Mouse (Mus musculus) lung, postnatal 0 days (tissue): ENCODE results near the gene Zfp143. TPM values are rescaled to one million over a fixed set of nuclear protein-coding genes. Genes with fewer than 3 reads are reported as not detected.

ENCODE experiments used
- ATAC-seq: fragments of 200-750 bp; cut with Nextera tagmentation; 2 replicates; pipeline ENCODE4 v1.8.0; 2017; ENCODE audit warnings: moderate library complexity
- DNase-seq: peaks from one replicate; pipeline ENCODE4 v3.0.0-alpha.2; 2016; ENCODE audit warnings: low spot score
- H3K27ac ChIP-seq: fragments of 300-500 bp; sonication (generic); 2 replicates; pipeline ENCODE4 v1.5.1; 2014; ENCODE audit warnings: antibody characterized with exemption, mild to moderate bottlenecking, low read length, mixed read lengths
- H3K27me3 ChIP-seq: fragments of 300-500 bp; sonication (generic); replicated peaks from 2 replicates; pipeline ENCODE4 v1.6.1; 2014; ENCODE audit warnings: low read length, mixed read lengths; ENCODE audit not compliant: insufficient read depth
- H3K36me3 ChIP-seq: fragments of 300-500 bp; sonication (generic); 2 replicates; pipeline ENCODE4 v1.6.1; 2014; ENCODE audit warnings: low read length, mixed read lengths; ENCODE audit not compliant: insufficient read depth
- H3K4me1 ChIP-seq: fragments of 300-500 bp; sonication (generic); 2 replicates; pipeline ENCODE4 v1.6.1; 2014; ENCODE audit warnings: antibody characterized with exemption, low read depth, low read length, mixed read lengths; ENCODE audit not compliant: insufficient read depth
- H3K4me2 ChIP-seq: fragments of 300-500 bp; sonication (generic); replicated peaks from 2 replicates; pipeline ENCODE4 v1.6.1; 2014; ENCODE audit warnings: low read depth, mild to moderate bottlenecking, low read length, moderate library complexity, mixed read lengths
- H3K4me3 ChIP-seq: fragments of 300-500 bp; sonication (generic); 2 replicates; pipeline ENCODE4 v1.5.1; 2014; ENCODE audit warnings: low read depth, low read length
- H3K9ac ChIP-seq: fragments of 300-500 bp; sonication (generic); replicated peaks from 2 replicates; pipeline ENCODE4 v1.6.1; 2014; ENCODE audit warnings: low read depth, mild to moderate bottlenecking
- H3K9me3 ChIP-seq: fragments of 300-500 bp; sonication (generic); 2 replicates; pipeline ENCODE4 v1.6.1; 2016; ENCODE audit warnings: low read length, mixed read lengths
- CTCF ChIP-seq: IDR thresholded peaks from 2 replicates; pipeline ENCODE4 v1.5.1; 2016; ENCODE audit warnings: antibody characterized with exemption, mild to moderate bottlenecking
- EP300 ChIP-seq: IDR thresholded peaks from 2 replicates; pipeline ENCODE4 v1.6.1; 2016; ENCODE audit warnings: antibody characterized with exemption, mild to moderate bottlenecking, control low read depth
- WGBS: fragments of 180-500 bp; shearing (Covaris S2); extraction: QIAGEN DNeasy Blood & Tissue Kit; methylation state at CpG from one replicate; pipeline ENCODE4 v1.1.7; 2014; 5-methylcytosine and 5-hydroxymethylcytosine counted together
- polyA plus RNA-seq: library from polyadenylated mRNA; unstranded; fragments of >200 nt; fragmentation: Nextera tagmentation; extraction: Ambion mirVana; gene quantifications from 2 replicates; pipeline ENCODE4 v1.2.1, GENCODE M21; 2015

Gene Zfp143
- polyA plus RNA-seq, 1 experiment from 2014 or later = 10.6 TPM

GRCm38 (mm10) chr7:110060669-110061198 lies 283 bp upstream of the Zfp143 start:
- DNase-seq (peak; percentile 70), ATAC-seq (peak; percentile 1)
- Histone ChIP-seq H3K27ac (peak overlapping the region; percentile 99), H3K4me1 (peaks cover 12% of the 10 kb centered on the region; the same call in 1 of the 2 replicates), H3K9ac (peak overlapping the region; percentile 99), H3K36me3 (peaks cover under 1% of the 10 kb centered on the region; the same call in 1 of the 2 replicates), H3K27me3 (no peaks in the 10 kb centered on the region), H3K4me2 (peak overlapping the region; percentile 69), H3K4me3 (peak overlapping the region; percentile 98), H3K9me3 (no peaks in the 10 kb centered on the region)
- WGBS = under 1% methylated on average over 26 of the region's 26 CpGs
- TF ChIP-seq EP300 (no peak), CTCF (0 out of 2 replicates have a peak, but pooled peaks have one; percentile 1)

- Histone ChIP-seq H3K27me3 (no peaks in the 10 kb centered on the region), H3K4me2 (peak overlapping the region; percentile 65), H3K4me3 (peak overlapping the region; percentile 72), H3K4me1 (peaks cover 12% of the 10 kb centered on the region; the same call in 1 of the 2 replicates), H3K36me3 (no peaks in the 10 kb centered on the region; the same call in 1 of the 2 replicates), H3K27ac (peak overlapping the region; percentile 100), H3K9me3 (no peaks in the 10 kb centered on the region), H3K9ac (peak overlapping the region; percentile 89)
- DNase-seq (peak; percentile 96), ATAC-seq (peak; percentile 82)
- WGBS = under 1% methylated on average over 45 of the region's 48 CpGs
- no peak for TF ChIP-seq CTCF
- no peak for TF ChIP-seq EP300
These were observed 796 bp downstream of the Zfp143 start for GRCm38 (mm10) chr7:110061752-110062273.

GRCm38 (mm10) chr7:110063731-110064130 lies 2.7 kb downstream of the Zfp143 start:
- no peak for TF ChIP-seq CTCF
- TF ChIP-seq EP300 = no peak
- H3K4me1 ChIP-seq = peaks cover 12% of the 10 kb centered on the region; the same call in 1 of the 2 replicates
- no peaks in the 10 kb centered on the region for H3K27me3 ChIP-seq
- WGBS = 97% methylated on average over 9 of the region's 9 CpGs
- no peak overlapping the region for H3K27ac ChIP-seq
- H3K9me3 ChIP-seq = no peaks in the 10 kb centered on the region
- H3K4me2 ChIP-seq = no peak overlapping the region
- ATAC-seq (no peak), DNase-seq (no peak)
- no peak overlapping the region for H3K4me3 ChIP-seq
- H3K36me3 ChIP-seq = no peaks in the 10 kb centered on the region
- H3K9ac ChIP-seq = no peak overlapping the region

DNA sequence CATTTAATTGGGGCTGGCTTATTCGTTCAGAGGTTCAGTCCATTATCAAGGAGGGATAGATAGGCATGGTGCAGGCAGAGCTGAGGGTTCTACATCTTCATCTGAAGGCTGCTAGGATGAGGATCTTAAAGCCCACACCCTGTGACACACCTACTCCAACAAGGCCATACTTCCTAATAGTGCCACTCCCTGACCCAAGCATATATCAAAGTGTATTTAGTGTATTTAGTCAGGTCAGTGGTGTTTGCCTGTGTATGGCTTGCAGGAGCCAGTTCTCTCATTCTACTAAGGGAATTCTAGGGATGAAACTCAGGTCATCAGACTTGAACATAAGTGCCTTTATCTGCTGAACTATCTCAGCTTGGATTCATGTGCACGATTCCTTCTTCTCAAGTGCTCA lies 8.1 kb downstream of the Zfp143 start:
- 80% methylated on average over 2 of the region's 2 CpGs for WGBS
- Histone ChIP-seq H3K4me3 (no peak overlapping the region), H3K27me3 (no peaks in the 10 kb centered on the region), H3K9ac (no peak overlapping the region), H3K4me2 (no peak overlapping the region), H3K9me3 (no peaks in the 10 kb centered on the region), H3K27ac (no peak overlapping the region), H3K4me1 (no peaks in the 10 kb centered on the region), H3K36me3 (peaks cover 23% of the 10 kb centered on the region)
- ATAC-seq = no peak
- no peak for DNase-seq
- TF ChIP-seq EP300 (no peak), CTCF (no peak)

DNA sequence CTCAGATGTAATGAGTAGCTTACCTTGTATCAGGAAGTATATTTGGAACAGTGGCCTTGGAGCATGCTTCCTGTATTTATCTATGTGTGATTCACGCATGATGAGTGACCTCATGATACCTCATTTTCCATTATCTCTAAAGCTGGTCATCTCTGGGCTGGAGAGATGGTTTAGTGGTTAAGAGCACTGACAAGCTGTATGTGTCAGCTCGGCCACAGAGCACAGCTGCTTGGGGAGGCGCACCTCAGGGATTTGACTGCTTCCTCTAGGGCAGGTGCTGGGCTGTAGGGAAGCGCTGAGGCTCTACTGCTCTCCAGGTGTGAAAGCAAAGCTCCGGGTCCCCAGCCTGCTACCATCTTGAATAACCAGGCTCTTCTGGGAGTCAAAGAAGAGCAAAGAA lies 17.2 kb downstream of the Zfp143 start:
- Histone ChIP-seq H3K4me2 (no peak overlapping the region), H3K4me3 (no peak overlapping the region), H3K4me1 (no peaks in the 10 kb centered on the region), H3K9me3 (no peaks in the 10 kb centered on the region), H3K36me3 (peaks cover 52% of the 10 kb centered on the region), H3K27me3 (no peaks in the 10 kb centered on the region), H3K27ac (no peak overlapping the region), H3K9ac (no peak overlapping the region)
- TF ChIP-seq EP300 = no peak
- TF ChIP-seq CTCF = no peak
- WGBS = 82% methylated on average over 5 of the region's 5 CpGs
- ATAC-seq (no peak), DNase-seq (no peak)

DNA sequence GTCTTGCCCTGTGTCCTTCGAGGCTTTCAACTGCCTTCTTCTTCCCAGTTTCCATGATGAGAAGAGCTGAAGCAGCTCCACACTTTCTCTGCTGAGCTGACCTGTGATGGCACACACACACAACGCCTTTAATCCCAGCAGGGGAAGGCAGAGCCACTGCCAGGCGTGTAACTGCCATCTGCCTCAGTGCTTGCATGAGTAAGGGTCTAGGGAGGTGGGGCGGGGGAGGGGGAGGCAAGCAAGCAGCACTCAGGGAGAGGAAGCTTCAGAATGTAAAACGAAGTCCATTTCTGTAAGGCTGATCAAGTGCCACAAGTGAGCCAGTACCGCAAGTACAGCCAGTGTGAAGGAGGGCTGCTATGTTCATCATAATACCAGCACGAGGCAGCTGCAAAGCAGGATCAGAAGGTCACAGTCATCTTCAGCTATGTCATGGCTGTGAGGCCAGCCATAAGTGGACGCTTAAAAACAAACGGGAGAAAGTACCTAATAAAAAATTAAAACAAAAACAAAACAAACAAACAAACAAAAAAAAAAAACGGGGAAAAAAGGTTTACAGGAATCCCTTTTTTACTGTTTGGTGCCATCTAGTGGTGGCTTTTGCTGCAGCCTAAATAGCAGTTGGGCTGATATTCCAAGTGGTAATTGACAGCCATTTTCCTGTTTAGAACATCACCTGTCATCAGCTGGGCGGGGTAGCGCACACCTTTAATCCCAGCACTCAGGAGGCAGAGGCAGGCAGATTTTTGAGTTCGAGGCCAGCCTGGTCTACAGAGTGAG lies 22.6 kb downstream of the Zfp143 start:
- Histone ChIP-seq H3K9me3 (no peaks in the 10 kb centered on the region), H3K27me3 (no peaks in the 10 kb centered on the region), H3K4me3 (no peak overlapping the region), H3K9ac (no peak overlapping the region), H3K4me2 (no peak overlapping the region), H3K36me3 (peaks cover 25% of the 10 kb centered on the region), H3K27ac (no peak overlapping the region), H3K4me1 (no peaks in the 10 kb centered on the region)
- 61% methylated on average over 13 of the region's 13 CpGs for WGBS
- TF ChIP-seq CTCF = peak; percentile 77
- no peak for TF ChIP-seq EP300
- no peak for ATAC-seq
- peak; percentile 74 for DNase-seq
